Mouse (Mus musculus): ENCODE results near the gene Gm10283. TPM values are rescaled to one million over a fixed set of nuclear protein-coding genes. Genes with fewer than 3 reads are reported as not detected.

Gm10283 gene
- polyA plus RNA-seq (2012), result not detected in 2 replicates

GRCm38 (mm10) chr8:60503098-60503497 is at the start of gene Gm10283:
Gm10283 (minus strand) TSS chr8:60503198.

GRCm38 (mm10) chr8:60505653-60506521 is 2.9 kb upstream of the Gm10283 start, which contains the start of gene Aadat:
Aadat (plus strand) TSS chr8:60505932.

Other genes starting within 250 kb of the Gm10283 start
- gene Aadat, start 2.7 kb upstream of the Gm10283 start, polyA plus RNA-seq (2012), result not detected in 2 replicates
- 0.42 and 0.44 TPM in 2 replicates for gene Mfap3l, start 129.6 kb upstream of the Gm10283 start, polyA plus RNA-seq (2012)

Data from megakaryocyte-erythroid progenitor cell, adult 5 weeks (primary cell).